Mouse (Mus musculus) right cerebral cortex, postnatal 14 days (tissue): Measurements from ENCODE around the gene Susd6.
"Not testable (repeated sequence)": the region's sequence is repeated elsewhere in the genome, so short reads cannot be mapped to it uniquely, and the experiment has no call there.

Experiments
- DNase-seq: peaks from one replicate; pipeline ENCODE4 v3.0.0; 2022

Gene Susd6

DNA sequence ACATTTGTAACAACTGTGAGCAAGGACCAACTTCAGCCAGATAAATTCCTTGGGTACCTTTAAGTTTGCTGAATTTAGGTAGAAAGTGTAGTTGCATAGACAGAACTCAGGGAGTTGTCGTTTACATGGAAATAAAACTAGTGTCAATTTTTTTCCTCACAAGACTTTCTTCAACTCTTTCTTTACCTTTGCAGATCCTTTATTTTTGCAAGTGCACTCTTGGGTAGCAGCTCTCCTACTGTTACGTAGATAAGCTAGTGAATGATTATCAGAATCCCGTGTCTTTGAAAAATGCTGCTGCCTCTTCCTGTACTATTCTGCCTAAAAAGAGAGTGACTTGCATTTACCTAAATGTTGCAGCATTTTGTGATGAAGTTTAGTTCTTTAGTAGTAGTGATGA, 24.2 kb downstream of the Susd6 start:
- DNase-seq = no peak

DNA sequence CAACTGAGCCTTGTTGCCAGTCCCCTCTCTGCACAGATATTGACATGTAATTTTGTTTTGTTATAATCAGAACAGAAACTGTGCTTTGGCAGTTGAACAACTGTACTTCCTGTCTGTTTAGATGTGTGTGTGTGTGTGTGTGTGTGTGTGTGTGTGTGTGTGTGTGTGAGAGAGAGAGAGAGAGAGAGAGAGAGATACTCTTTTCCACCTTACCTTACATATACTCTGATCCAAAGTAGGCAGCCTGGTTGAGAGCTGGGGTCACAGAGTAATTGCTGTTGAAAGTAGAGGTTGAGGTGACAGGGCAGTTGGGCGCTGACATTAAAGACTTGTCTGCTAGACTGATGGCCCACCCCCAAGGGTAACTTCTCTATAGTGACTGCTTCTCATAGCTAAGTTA, 25.0 kb downstream of the Susd6 start:
- no peak for DNase-seq

DNA sequence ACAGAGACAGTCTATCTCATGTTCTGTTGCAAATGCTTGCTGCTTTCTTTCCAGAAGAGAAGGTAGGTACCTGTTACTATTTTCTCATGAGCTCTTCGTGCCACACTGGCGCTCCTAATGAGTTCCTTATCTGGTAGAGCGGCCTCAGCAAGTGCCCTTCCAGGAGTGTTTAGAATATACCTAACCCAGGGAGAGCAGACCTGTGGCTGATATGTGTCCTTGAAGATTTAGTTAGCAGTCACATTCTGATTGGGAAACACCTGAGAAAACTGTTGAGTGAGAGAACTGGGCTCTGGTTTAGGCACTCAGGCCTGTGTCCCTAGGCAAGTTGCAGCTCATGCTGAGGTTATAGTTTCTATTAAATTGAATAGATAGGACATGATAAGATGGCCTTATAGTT, 25.6 kb downstream of the Susd6 start:
- no peak for DNase-seq

DNA sequence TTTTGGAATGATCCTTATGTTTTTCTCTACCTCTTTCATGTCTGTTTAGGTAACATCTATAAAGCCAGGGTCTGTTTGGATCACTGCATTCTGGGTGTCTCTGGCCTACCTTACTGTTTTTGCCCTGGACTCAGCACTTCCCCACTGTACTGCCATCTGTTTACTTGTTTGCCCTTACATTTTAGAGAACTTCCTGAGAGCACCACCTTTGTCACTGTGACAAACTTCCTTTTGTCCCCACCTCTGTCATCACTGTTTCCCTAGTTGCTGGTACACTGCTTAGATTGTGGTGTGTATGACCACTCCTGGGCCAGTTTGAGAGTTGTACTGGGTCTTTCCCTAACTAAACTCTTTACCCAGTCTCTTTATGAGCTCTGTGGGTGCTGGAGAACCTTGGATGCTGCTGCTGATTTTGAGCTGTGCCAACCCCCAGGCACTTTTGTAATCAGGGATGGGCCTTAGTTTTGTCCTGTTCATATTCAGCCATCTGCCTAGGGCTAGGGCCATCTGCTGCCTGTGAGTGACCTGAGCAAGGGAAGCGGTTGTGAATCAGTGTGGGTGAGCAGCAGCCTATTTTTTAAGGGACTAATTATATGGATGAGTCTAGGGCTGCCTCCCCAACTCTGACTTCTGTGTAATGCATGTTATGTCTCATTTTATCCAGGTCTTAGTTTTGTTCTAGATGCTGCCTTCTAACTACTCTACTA, 26.2 kb downstream of the Susd6 start:
- DNase-seq = no peak

DNA sequence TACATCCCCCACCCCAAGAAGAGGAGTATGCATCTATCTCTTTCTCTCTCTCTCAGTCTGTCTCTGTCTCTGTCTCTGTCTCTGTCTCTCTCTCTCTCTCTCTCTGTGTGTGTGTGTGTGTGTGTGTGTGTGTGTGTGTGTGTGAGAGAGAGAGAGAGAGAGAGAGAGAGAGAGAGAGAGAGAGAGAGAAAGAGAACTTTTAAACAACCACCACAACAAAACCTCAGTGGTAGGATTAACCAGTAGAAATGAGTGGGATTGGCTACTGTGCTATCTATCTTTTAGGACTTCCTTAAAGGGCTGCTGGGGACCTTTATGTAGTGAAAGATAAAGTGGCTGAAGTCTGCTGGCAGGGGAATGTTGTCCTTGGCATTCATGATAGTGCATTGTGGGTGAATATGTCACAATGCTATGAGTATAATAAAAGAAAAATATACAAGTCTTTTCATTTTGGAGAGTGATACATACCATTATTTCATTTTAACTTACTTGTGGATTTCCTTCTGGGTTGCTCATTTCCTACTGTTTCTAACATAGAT, 27.5 kb downstream of the Susd6 start:
- no peak for DNase-seq

DNA sequence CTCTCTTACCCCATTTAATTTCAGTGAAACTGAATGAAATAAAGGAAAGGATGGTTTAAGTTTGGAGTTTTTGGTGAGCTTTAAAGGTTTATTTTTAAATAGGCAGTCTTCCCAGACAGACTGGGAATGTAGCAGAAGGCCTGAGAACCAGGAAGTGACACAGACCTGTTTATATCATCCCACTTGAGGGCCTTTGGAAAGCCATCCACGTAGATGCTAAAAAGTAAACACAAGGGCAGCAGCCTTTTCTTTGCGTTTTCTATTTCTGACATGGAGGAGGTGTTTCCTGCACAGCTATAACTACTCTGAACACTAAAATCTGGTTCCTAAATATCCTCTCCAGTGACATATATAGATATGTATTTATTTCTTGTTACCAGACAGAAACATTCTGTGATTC, 28.7 kb downstream of the Susd6 start:
- DNase-seq = not testable (repeated sequence)

DNA sequence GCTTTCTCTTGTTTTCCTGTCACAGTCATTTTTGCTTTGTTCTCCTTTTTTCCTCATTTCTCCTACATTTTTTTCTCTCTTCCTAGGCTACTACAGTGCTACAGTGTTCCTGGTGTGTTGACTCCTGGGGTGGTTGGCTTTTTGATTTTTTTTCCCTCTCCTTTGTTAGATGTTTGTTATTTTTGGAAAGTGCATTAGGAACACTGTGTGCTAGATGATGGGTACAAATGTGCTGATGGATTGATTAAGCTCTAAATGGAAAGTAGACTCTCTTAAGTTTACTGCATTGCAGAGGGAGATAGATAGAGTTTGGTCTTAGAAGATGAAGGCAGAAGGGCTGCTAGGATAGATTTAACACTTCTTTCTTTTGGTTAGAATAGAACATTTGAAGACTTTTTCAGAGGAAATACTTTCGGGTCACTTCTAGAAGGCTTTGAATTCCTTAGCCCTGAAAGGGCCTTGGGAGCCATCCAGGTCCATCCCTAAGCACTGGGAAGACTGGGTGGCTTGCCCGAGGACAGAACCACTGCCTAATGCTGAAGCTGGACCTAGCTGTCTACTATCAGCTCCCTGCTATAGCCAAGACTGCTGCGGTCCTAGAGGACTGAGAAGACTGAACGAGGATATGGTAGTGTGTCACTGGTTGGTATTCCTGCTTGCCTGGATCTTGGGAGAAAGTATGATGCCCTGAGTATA, 31.1 kb downstream of the Susd6 start:
- DNase-seq = no peak

DNA sequence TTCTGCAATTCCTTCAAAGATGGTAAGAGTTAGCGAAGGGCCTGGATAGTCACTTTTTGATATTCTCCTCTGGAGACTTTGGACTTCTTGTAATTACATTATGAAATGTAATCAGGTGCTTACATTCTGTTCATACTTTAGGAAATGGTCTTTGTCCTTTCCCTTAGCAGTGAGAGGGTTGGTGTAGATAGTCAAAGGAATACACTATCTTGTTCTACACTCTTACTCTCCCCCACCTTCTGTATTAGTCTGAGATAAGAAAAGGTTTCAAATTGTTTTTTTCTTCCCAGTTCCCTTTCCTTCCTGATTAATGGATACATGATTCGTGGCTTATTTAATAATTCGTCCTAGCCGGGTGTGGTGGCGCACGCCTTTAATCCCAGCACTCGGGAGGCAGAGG, 32.2 kb downstream of the Susd6 start:
- DNase-seq = no peak

DNA sequence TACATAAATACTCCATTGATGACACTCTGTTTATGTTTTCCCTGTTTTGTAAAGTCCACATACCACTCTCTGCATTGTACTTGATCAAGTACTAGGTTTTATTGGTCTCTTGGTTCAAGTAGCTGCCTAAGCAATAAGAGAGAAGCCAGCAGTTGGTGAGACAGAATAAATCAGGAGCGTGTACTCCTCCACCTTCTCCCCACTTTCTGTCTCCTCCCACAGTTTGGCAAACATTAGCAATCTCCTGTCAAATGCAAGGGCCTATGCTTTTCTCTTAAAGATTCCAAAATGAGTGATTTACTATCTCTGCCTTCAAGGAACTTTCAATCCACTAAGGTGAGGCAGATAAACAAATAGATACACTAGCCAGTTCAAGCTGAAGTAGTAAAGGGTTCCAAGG, 33.9 kb downstream of the Susd6 start:
- DNase-seq = no peak

DNA sequence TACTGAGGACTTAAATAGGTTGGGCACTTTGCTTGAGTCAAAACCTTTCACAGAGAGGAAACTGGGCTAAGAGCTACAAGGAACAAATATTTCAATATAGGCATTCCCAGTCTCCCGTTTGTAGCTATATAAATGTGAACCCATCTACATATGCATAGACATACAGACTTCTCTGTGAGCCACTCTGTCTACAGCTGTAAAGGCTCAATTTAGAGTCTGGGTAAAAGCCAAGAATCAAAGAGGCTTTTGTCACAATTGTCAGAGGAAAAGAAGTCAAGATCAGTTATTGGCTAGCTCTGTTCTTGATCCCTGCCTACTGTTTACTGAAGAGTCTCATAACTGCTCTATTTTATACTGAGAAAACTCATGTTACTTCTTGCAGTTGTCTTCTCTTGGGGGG, 36.1 kb downstream of the Susd6 start:
- no peak for DNase-seq

DNA sequence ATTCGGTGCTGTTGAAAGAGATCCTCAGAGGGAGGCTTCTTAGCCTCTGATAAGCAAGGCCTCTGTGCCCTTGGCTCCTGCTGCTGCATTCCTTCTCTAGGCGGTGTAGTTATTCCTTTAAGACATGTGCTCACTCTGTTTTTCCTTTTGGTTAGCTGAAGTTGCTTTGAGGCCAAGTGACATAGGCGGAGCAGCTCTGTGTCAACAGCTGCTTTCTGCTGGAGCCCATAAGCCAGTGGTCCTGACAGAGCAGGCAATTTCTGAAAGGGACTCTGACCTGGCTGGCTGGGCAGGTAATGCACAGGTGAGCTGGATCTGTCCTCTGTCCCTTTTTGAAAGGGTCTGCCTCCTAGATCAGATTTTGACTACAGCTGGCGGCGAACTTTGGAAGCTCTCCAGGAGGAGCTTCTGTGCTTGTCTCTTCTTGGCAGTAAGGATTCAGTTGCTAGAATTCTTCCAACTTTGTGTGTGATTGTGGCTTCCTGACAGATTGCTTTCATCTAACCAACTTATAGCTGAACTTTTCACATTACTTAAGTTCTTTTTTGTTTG, 37.2 kb downstream of the Susd6 start:
- peak; percentile 51 for DNase-seq

DNA sequence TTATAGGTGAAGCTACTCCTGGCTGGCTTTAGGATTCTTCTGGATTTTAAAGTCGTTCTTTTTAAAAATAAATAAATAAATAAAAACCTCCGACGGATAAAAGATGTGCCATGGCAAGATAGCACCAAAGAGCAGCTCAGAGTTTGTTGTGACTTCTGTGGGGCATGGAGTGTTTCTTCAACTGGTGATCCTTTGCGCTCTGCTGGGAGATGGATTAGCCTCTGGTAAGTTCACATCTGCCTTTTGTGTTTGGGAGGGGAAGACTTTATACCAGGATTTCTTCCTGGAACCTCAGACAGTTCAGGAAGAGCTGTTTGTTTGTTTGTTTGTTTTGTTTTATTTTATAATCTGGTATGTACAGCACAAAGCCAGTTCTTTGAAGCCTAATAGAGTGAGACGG, 37.7 kb downstream of the Susd6 start:
- no peak for DNase-seq

DNA sequence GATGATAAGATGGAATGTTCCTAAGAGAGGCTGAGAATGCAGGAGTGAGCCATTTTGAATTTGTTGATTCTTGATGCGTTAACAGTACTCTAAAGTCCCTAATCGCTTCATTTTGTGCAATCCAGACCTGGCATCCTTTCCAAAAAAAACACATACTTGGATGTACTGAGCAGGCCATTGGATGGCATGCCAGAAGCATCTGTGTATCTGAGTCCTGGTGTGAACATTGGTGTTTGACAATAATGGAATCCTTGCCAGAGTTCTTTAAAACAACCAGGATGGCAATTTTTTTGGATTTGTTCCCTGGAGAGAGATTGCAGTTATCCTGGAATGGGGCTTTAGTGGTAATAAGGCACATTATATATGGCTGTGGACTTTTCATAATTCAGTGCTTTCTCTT, 38.6 kb downstream of the Susd6 start:
- DNase-seq = no peak

DNA sequence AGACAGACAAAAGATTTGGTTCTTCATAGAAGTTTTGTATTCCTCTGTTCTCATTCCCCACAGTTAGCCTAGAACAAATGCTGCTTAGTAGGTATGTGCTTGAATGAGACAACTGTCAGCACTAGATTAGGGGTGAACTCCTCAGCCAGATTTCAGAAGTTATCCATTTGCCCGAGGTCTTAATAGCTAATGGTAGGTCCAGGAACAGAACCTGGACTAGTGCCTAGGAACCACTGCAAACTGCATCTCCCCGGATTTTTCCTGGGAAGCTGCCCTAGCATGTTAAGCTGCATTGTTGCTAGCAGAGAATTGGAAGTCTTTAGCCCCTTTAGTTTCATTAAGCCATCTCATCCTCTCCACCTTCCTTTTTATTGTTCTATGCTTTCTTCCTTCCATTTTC, 39.9 kb downstream of the Susd6 start:
- DNase-seq = no peak

DNA sequence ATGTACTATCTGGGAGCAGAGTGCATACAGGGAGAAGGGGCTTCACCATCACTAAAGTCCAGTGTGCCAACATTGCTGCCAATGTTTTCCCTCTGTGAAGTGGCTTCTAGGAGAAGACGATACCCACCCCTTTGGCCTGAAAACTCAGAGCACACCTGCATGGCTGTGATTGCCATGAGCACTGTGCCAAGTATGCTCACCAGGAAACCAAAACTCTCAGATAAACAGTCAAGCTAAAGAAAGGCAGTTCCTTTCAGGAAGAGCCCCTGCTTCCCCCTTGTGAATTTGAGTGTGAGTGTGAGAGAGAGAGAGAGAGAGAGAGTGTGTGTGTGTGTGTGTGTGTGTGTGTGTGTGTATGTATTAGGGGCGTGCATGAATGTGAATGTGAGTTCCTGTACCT, 40.5 kb downstream of the Susd6 start:
- no peak for DNase-seq

DNA sequence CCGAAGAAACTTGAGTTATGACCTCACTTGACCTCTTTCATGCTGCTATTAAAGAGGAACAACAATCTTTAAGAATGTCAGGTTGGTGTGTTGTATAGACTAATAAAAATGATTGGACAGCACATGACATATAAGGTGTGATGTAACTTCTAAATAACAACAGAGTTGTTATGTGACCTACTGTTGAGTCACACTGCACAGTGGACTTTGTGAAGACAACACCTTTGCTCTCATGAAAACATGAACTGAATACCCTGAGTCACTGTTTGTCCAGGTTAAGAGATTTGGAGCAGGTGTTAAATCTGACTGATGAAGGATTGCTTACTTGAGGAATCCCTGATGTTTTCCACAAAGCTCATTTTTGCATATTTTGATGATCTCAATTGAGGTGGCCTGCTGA, 42.0 kb downstream of the Susd6 start:
- DNase-seq = no peak

DNA sequence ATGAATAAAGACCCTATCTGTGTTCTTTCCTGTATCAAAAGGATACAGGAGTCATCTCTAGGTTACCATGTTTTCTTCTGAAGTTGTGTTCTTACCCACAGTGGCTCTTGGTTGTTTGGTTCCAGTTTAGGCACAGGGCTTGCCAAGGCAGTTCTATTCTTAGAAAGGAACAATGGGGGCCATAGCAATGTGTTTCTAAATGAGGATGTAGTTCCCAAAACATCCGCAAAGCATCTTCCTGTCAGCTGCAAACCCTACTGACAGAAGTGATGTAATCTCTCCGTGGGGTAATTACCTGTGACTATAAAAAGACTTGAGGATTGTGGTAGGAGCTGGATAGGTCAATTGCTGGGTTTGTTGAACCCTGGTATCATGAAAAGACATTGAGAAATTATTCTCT, 43.2 kb downstream of the Susd6 start:
- DNase-seq = no peak

DNA sequence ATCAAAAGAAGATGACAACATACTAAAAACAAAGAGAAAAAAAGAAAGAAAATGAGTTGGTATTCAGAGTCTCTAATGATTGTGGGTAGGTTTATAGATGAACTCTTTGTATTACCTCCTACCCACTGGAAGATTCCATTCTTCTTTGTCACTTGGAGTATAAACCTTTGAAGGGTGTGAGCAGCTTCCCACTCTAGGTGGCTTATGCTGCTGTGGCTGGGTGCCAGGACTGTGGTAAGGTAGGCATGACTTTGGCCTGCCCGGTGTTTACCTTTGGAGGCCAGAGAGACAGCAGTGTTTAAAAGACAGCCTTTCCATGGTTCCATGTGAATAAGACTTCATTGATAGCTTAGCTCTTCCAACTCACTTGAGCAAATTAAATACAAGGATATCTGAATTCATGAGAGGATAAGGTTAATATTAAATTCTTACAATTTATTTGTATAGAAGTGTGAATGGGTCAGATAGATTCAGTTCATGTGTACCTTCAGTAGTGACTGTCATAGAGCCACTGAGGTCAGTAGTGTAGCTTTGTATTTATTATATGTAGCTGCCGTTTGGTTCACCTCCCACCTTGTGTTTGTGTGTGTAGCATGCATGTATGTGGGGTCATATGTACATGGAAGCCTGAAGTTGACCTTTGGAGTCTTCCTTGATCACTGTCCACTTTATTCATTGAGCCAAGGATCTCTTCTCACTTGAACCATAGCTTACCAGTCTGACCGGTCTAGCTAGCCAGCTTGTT, 44.0 kb downstream of the Susd6 start:
- no peak for DNase-seq

DNA sequence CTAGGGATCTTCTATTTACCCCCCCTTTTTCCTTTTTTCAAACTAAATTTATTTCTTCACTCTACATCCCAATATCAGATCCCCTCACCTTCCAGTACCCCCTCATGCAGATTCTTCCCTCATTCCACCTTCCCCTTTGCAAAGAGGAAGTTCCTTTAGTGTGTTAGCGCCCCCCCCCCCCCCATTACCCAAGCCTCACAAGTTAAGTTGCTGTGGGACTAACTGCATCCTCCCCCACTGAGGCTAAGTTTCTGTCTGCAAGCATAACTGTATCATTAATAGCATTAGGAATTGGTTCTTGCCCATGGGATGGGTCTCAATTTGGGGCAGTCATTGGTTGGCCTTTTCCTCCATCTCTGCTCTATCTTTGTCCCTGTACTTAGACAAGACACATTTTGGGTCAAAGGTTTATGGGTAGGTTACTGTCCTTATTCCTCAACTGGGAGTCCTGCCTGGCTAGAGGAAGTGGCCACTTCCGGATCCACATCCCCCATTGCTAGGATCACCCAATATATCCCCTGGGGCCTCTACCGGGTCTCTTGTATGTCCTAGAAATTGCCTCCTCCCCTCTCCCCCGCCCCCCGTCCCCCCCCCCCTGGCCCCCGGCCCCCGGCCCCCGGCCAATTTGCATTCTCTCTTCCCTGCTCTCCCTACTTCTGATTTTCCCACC, 44.7 kb downstream of the Susd6 start:
- no peak for DNase-seq

DNA sequence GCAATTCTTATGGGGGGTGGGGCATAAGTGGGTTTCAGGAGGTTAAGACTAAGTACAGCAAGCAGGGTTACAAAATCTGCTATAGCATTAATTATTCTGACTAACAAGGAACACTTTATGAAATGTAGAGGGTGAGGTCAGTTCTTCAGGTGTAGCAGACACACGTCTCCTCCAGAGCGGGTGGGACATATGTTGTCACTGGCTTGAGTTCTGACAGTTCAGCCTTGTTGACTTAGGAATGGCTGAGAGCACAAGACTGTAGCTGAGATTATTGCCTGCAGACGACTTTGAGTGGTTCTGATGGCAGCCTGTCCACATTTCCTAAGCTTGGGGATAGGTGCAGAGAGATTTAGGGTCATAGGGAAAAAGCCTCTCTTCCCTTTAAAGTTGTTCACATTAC, 47.3 kb downstream of the Susd6 start:
- no peak for DNase-seq

DNA sequence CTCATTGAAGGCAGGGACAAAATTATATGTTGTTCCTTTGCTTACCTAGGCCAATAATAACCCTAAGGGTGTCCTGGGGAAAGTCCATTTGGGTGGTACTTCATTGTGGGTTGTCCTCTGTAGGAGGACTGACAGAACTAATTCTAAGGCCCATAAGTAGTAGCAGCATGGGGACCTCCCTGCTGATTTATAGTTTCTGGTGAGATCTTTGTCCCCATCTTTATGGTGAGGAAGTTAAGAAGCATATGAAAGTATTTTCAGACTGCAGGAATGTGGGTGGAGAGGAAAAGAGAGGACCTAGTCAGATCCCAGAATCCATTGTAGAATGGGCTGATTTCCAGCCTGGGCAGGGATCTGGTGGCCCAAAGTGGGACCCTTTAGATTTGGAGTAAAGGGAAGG, 48.0 kb downstream of the Susd6 start:
- DNase-seq = no peak

DNA sequence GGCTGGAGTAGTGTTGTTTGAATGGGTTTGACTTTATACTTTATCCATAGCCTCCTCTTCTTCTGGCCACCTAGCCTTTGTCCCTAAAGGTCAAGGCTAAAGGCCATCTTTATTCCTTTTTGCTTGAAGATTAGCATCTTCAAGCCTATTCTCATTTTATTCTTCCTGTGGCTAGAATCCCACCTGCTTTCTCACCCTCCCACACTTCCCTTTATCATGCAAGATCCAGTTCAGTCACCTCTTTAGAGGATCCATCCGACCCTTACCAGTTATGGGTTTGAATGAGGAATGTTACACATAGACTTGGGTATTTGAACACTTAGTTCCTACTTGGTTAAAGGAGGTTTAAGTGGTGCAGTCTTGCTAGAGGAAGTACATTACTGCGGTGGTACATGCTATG, 48.5 kb downstream of the Susd6 start:
- no peak for DNase-seq

DNA sequence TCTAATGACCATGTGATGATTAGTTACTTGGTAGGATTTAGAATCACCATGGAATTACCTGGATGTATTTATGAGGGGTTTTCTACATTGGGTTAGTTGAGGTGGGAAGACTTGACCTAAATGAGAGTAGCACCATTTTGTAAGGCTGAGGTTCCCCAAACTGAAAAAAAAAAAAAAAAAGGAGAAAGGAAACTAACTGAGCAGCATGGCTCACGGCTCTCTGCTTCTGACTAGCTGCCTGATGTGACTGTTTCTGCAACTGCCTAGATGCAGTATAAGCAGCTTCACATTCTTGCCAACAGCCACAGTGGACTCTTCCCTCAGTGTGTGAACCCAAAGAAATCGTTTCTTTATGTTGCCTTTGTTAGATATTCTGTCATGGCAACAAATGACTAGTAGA, 49.3 kb downstream of the Susd6 start:
- no peak for DNase-seq
